Mouse (Mus musculus): ENCODE data around the gene Atxn1. TPM values are rescaled to one million over a fixed set of nuclear protein-coding genes. Genes with fewer than 3 reads are reported as not detected.
A peak's percentile ranks its signal among the peaks of the same experiment; 100 is the strongest.

Atxn1 gene
- polyA plus RNA-seq, 1 experiment from 2014 or later, result 6.8 TPM

- ATAC-seq (replicated peaks; ENCODE audit: low FRiP score, low read depth), result no peak
- Histone ChIP-seq H3K9ac (ENCODE audit: low read depth, low read length) (no peak overlapping the region), H3K27ac (0 out of 2 replicates have a peak overlapping the region, but pooled peaks have one; percentile 6), H3K4me3 (replicated peaks; ENCODE audit: low read depth, low read length) (no peak overlapping the region), H3K4me2 (ENCODE audit: low read length) (no peak overlapping the region), H3K27me3 (ENCODE audit: insufficient read depth, low read length) (no peaks in the 10 kb centered on the region), H3K4me1 (replicated peaks; ENCODE audit: insufficient read depth, low read length) (no peaks in the 10 kb centered on the region), H3K9me3 (replicated peaks; ENCODE audit: low read length) (no peaks in the 10 kb centered on the region), H3K36me3 (ENCODE audit: insufficient read depth, low read length) (no peaks in the 10 kb centered on the region)
- 44% methylated on average over 7 of the region's 7 CpGs for WGBS
- DNase-seq (ENCODE audit: low spot score), result no peak
- TF ChIP-seq CTCF (IDR thresholded peaks at IDR 0.05; ENCODE audit: low read depth), result no peak
Observed at GRCm38 (mm10) chr13:45973972-45974490, 9.2 kb upstream of the Atxn1 start.

- 0 out of 2 replicates have a peak, but pooled peaks have one; percentile 54 for ATAC-seq (replicated peaks; ENCODE audit: low FRiP score, low read depth)
- no peak for DNase-seq (ENCODE audit: low spot score)
- H3K4me1 ChIP-seq (replicated peaks; ENCODE audit: insufficient read depth, low read length), result peaks cover 2% of the 10 kb centered on the region; the same call in 1 of the 2 replicates
- 44% methylated on average over 12 of the region's 12 CpGs for WGBS
- no peak overlapping the region for H3K4me3 ChIP-seq (replicated peaks; ENCODE audit: low read depth, low read length)
- no peak overlapping the region for H3K27ac ChIP-seq
- TF ChIP-seq CTCF (IDR thresholded peaks at IDR 0.05; ENCODE audit: low read depth), result no peak
- no peaks in the 10 kb centered on the region for H3K36me3 ChIP-seq (ENCODE audit: insufficient read depth, low read length)
- H3K27me3 ChIP-seq (ENCODE audit: insufficient read depth, low read length), result no peaks in the 10 kb centered on the region
- H3K4me2 ChIP-seq (ENCODE audit: low read length), result no peak overlapping the region; the same call in 1 of the 2 replicates
- H3K9me3 ChIP-seq (replicated peaks; ENCODE audit: low read length), result no peaks in the 10 kb centered on the region
- H3K9ac ChIP-seq (ENCODE audit: low read depth, low read length), result no peak overlapping the region
Observed at GRCm38 (mm10) chr13:45970920-45971536, 6.2 kb upstream of the Atxn1 start.

DNA sequence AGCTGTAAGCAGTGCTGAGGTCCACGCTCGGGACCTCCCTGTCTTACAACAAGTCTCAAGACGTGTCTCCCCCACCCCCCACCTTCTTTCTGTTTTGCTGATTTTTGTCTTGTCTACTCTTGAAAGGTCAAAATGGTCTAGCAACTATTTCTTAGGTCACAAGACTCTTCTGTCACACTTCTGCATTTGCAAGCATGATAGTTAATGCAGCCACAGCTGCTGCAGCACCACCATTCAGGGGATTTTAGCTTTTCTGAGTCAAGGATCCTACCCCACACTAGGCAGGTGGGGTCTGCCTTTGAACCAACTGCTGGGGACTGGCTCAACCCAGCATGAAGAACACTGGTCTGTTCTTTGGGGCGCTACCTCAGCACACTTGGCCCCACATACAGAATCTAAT lies 3.4 kb upstream of the Atxn1 start:
- no peak for TF ChIP-seq CTCF (IDR thresholded peaks at IDR 0.05; ENCODE audit: low read depth)
- DNase-seq (ENCODE audit: low spot score) (no peak), ATAC-seq (replicated peaks; ENCODE audit: low FRiP score, low read depth) (no peak)
- Histone ChIP-seq H3K4me1 (replicated peaks; ENCODE audit: insufficient read depth, low read length) (peaks cover 6% of the 10 kb centered on the region; the same call in 1 of the 2 replicates), H3K27ac (no peak overlapping the region), H3K4me3 (replicated peaks; ENCODE audit: low read depth, low read length) (no peak overlapping the region), H3K36me3 (ENCODE audit: insufficient read depth, low read length) (no peaks in the 10 kb centered on the region), H3K4me2 (ENCODE audit: low read length) (no peak overlapping the region), H3K9ac (ENCODE audit: low read depth, low read length) (no peak overlapping the region), H3K9me3 (replicated peaks; ENCODE audit: low read length) (no peaks in the 10 kb centered on the region), H3K27me3 (ENCODE audit: insufficient read depth, low read length) (no peaks in the 10 kb centered on the region)
- WGBS, result 87% methylated on average over 4 of the region's 4 CpGs

DNA sequence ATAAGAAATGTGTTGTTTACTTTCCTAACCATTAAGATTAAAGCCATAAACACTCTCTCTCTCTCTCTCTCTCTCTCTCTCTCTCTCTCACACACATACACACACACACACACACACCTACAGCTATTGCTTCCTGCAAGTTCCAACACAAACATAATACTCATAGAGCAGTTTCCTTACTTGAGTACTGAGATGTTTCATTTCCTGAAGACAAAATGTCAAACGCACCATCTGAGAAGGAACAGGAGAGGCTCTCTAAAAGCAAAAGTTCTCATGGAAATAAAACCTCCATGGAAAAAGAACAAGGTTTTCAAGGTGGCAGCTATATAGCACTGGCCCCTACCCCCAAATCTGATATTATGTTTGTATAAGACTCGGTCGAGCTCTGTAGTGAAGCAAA lies 2.6 kb upstream of the Atxn1 start:
- TF ChIP-seq CTCF (IDR thresholded peaks at IDR 0.05; ENCODE audit: low read depth), result no peak
- H3K27me3 ChIP-seq (ENCODE audit: insufficient read depth, low read length), result no peaks in the 10 kb centered on the region

DNA sequence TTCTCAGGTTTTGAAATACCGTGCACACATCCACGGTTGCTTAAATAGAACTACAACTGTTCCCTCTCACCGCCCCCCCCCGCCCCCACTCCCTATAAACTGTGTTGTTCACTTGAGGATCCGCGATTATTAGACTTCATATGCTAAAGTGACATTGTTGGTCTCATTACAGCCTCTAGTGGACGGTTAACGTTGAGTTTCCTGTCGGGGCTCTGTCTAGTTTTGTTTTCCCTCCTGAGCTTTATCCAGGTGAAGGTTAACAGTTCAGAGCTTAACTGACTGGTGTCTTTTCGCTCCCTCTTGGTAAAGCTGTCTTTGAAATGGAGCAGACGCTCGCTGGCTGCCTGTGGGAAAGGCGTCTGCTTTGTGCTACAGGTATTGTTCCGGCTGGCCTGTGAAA lies 1.8 kb upstream of the Atxn1 start:
- H3K4me3 ChIP-seq (replicated peaks; ENCODE audit: low read depth, low read length), result peak overlapping the region; percentile 68; the same call in 1 of the 2 replicates
- ATAC-seq (replicated peaks; ENCODE audit: low FRiP score, low read depth) (no peak), DNase-seq (ENCODE audit: low spot score) (peak; percentile 92)
- 3% methylated on average over 14 of the region's 14 CpGs for WGBS
- no peaks in the 10 kb centered on the region for H3K27me3 ChIP-seq (ENCODE audit: insufficient read depth, low read length)
- H3K4me2 ChIP-seq (ENCODE audit: low read length), result peak overlapping the region; percentile 72
- H3K27ac ChIP-seq, result no peak overlapping the region
- peaks cover 14% of the 10 kb centered on the region for H3K4me1 ChIP-seq (replicated peaks; ENCODE audit: insufficient read depth, low read length)
- H3K36me3 ChIP-seq (ENCODE audit: insufficient read depth, low read length), result no peaks in the 10 kb centered on the region
- H3K9me3 ChIP-seq (replicated peaks; ENCODE audit: low read length), result no peaks in the 10 kb centered on the region
- no peak overlapping the region for H3K9ac ChIP-seq (ENCODE audit: low read depth, low read length)
- peak; percentile 72 for TF ChIP-seq CTCF (IDR thresholded peaks at IDR 0.05; ENCODE audit: low read depth)

More for the DNA sequence above, 2.6 kb upstream of the Atxn1 start:
- no peaks in the 10 kb centered on the region for H3K36me3 ChIP-seq (ENCODE audit: insufficient read depth, low read length)
- no peaks in the 10 kb centered on the region for H3K9me3 ChIP-seq (replicated peaks; ENCODE audit: low read length)
- DNase-seq (ENCODE audit: low spot score) (no peak), ATAC-seq (replicated peaks; ENCODE audit: low FRiP score, low read depth) (no peak)
- no peak overlapping the region for H3K4me3 ChIP-seq (replicated peaks; ENCODE audit: low read depth, low read length)
- no peak overlapping the region for H3K4me2 ChIP-seq (ENCODE audit: low read length)
- H3K27ac ChIP-seq, result no peak overlapping the region
- H3K4me1 ChIP-seq (replicated peaks; ENCODE audit: insufficient read depth, low read length), result peaks cover 6% of the 10 kb centered on the region
- WGBS, result 48% methylated on average over 3 of the region's 3 CpGs
- no peak overlapping the region for H3K9ac ChIP-seq (ENCODE audit: low read depth, low read length)

GRCm38 (mm10) chr13:45965594-45966432 lies 1.0 kb upstream of the Atxn1 start:
- under 1% methylated on average over 41 of the region's 41 CpGs for WGBS
- H3K27ac ChIP-seq, result peak overlapping the region; percentile 97
- H3K9ac ChIP-seq (ENCODE audit: low read depth, low read length), result peak overlapping the region; percentile 85
- ATAC-seq (replicated peaks; ENCODE audit: low FRiP score, low read depth) (peak; percentile 15; the same call in 1 of the 2 replicates), DNase-seq (ENCODE audit: low spot score) (peak; percentile 74)
- H3K9me3 ChIP-seq (replicated peaks; ENCODE audit: low read length), result no peaks in the 10 kb centered on the region
- H3K4me2 ChIP-seq (ENCODE audit: low read length), result peak overlapping the region; percentile 72
- peak overlapping the region; percentile 68 for H3K4me3 ChIP-seq (replicated peaks; ENCODE audit: low read depth, low read length)
- no peaks in the 10 kb centered on the region for H3K27me3 ChIP-seq (ENCODE audit: insufficient read depth, low read length)
- peaks cover 15% of the 10 kb centered on the region for H3K4me1 ChIP-seq (replicated peaks; ENCODE audit: insufficient read depth, low read length)
- peak; percentile 36; the same call in 1 of the 2 replicates for TF ChIP-seq CTCF (IDR thresholded peaks at IDR 0.05; ENCODE audit: low read depth)
- no peaks in the 10 kb centered on the region for H3K36me3 ChIP-seq (ENCODE audit: insufficient read depth, low read length)
